Mouse (Mus musculus): ENCODE measurements around the gene Ranbp1. TPM values are rescaled to one million over a fixed set of nuclear protein-coding genes. Genes with fewer than 3 reads are reported as not detected.

The Ranbp1 gene
- 48.5 TPM for polyA plus RNA-seq (2014; fragmentation: Illumina TruSeq; extraction: RNeasy Lipid Tissue Mini Kit (QIAGEN cat#74804); ENCODE audit: low read depth, low replicate concordance)

DNA sequence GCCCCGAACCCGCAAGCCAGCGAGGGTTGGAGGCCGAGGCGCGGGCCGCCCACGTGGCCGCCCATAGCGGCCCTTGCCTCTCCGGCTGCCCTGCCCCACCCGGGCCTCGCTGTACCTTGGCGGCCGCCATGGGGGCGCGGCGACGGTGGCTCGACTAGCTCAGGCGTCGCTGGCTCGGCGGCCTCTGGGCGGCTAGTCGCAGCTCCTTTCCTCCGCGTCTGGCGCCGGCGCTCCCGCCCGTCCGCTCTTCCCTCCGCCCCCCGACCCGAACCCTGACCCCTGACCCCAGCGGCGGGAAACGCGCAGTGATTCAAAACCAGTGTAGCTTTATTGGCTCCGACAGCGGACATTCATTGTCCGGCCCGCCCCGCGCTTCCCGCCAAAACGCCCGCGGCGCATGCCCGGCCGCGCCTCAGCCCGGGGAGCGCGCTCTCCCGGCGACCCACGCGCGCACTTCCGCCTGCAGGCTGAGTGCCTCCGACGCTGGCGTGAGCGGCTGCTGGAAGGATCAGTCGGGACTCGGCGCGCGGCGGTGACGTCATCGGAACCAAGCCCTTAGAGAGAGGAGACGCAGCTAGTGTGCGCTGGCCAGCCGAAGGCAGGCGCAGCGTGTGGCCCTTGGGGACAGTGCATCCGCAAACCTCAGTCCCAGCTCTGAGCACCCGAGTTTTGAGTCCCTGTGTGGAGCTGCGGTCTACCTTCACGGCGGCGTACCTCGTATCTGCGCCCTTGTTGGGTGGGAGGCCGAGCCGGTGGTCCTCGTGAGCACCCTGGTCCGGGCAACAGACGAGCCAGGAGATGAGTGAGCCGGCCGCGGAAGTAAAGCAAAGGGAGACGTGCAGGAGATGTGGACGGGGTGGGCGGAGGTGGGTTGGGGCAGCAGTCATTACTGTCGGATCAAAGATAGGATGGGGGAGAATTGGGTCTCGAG is at the start of gene Ranbp1, which contains the start of gene Trmt2a:
Gene Ranbp1 (minus strand): TSS at position 300 of the 931 bp plus-strand sequence.
Gene Trmt2a (plus strand): TSS at position 247 of the 931 bp plus-strand sequence.

GRCm38 (mm10) chr16:18289067-18289588 is 40.6 kb upstream of the Ranbp1 start, which contains the start of gene Dgcr8:
Gene Dgcr8, minus strand, starts transcription at chr16:18289246.

DNA sequence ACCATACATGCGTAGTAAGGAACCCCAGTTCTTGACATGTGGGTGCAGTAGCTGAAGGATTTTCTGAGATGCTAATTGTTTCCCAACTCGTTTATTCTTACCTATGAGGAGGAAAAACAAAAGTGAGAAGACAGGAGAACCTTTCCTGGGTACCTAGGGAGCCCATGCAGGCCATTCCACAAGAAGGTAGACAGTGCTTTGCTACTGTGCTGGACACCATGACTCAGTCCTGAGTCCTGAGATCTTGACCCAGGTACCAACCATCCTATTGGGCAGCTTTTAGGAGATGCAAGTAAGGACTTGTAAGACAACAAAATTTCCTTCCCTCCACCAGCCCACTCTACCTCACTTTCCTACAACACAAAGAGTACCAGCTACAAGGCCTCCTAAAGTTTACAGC is 9.7 kb upstream of the Ranbp1 start, which contains the start of gene Gm49776:
Gene Gm49776 (minus strand): TSS at position 101 of the 400 bp plus-strand sequence.

GRCm38 (mm10) chr16:18234671-18235388 is 13.7 kb downstream of the Ranbp1 start, which contains the start of gene Zdhhc8:
Gene Zdhhc8, minus strand, starts transcription at chr16:18235136.

GRCm38 (mm10) chr16:18217579-18217978 is 31.0 kb downstream of the Ranbp1 start, which contains the start of gene Ccdc188:
Gene Ccdc188, plus strand, starts transcription at chr16:18217879.

Other genes with a start within 250 kb of the Ranbp1 start
- 50.3 TPM for gene Dgcr6, start 195.9 kb downstream of the Ranbp1 start, polyA plus RNA-seq (2014; fragmentation: Illumina TruSeq; extraction: RNeasy Lipid Tissue Mini Kit (QIAGEN cat#74804); ENCODE audit: low read depth, low replicate concordance)
- gene Prodh, start 158.5 kb downstream of the Ranbp1 start, polyA plus RNA-seq (2014; fragmentation: Illumina TruSeq; extraction: RNeasy Lipid Tissue Mini Kit (QIAGEN cat#74804); ENCODE audit: low read depth, low replicate concordance): 37.1 TPM
- 6.7 TPM for gene Rtn4r, start 121.1 kb downstream of the Ranbp1 start, polyA plus RNA-seq (2014; fragmentation: Illumina TruSeq; extraction: RNeasy Lipid Tissue Mini Kit (QIAGEN cat#74804); ENCODE audit: low read depth, low replicate concordance)
- not detected for gene Ccdc188, start 30.9 kb downstream of the Ranbp1 start, polyA plus RNA-seq (2014; fragmentation: Illumina TruSeq; extraction: RNeasy Lipid Tissue Mini Kit (QIAGEN cat#74804); ENCODE audit: low read depth, low replicate concordance)
- 23.9 TPM for gene Zdhhc8, start 13.6 kb downstream of the Ranbp1 start, polyA plus RNA-seq (2014; fragmentation: Illumina TruSeq; extraction: RNeasy Lipid Tissue Mini Kit (QIAGEN cat#74804); ENCODE audit: low read depth, low replicate concordance)
- gene Trmt2a, start 53 bp downstream of the Ranbp1 start, polyA plus RNA-seq (2014; fragmentation: Illumina TruSeq; extraction: RNeasy Lipid Tissue Mini Kit (QIAGEN cat#74804); ENCODE audit: low read depth, low replicate concordance): 36.1 TPM
- not detected for gene Gm49776, start 9.6 kb upstream of the Ranbp1 start, polyA plus RNA-seq (2014; fragmentation: Illumina TruSeq; extraction: RNeasy Lipid Tissue Mini Kit (QIAGEN cat#74804); ENCODE audit: low read depth, low replicate concordance)
- 8.7 TPM for gene Dgcr8, start 40.5 kb upstream of the Ranbp1 start, polyA plus RNA-seq (2014; fragmentation: Illumina TruSeq; extraction: RNeasy Lipid Tissue Mini Kit (QIAGEN cat#74804); ENCODE audit: low read depth, low replicate concordance)
- gene Tango2, start 99.4 kb upstream of the Ranbp1 start, polyA plus RNA-seq (2014; fragmentation: Illumina TruSeq; extraction: RNeasy Lipid Tissue Mini Kit (QIAGEN cat#74804); ENCODE audit: low read depth, low replicate concordance): 260 TPM
- gene Arvcf, start 99.5 kb upstream of the Ranbp1 start, polyA plus RNA-seq (2014; fragmentation: Illumina TruSeq; extraction: RNeasy Lipid Tissue Mini Kit (QIAGEN cat#74804); ENCODE audit: low read depth, low replicate concordance): 15.8 TPM
- 45.8 TPM for gene Txnrd2, start 177.7 kb upstream of the Ranbp1 start, polyA plus RNA-seq (2014; fragmentation: Illumina TruSeq; extraction: RNeasy Lipid Tissue Mini Kit (QIAGEN cat#74804); ENCODE audit: low read depth, low replicate concordance)
- 213 TPM for gene Comt, start 178.1 kb upstream of the Ranbp1 start, polyA plus RNA-seq (2014; fragmentation: Illumina TruSeq; extraction: RNeasy Lipid Tissue Mini Kit (QIAGEN cat#74804); ENCODE audit: low read depth, low replicate concordance)
- gene Gnb1l, start 250.0 kb upstream of the Ranbp1 start, polyA plus RNA-seq (2014; fragmentation: Illumina TruSeq; extraction: RNeasy Lipid Tissue Mini Kit (QIAGEN cat#74804); ENCODE audit: low read depth, low replicate concordance): 4.4 TPM